Mouse (Mus musculus) bone marrow, adult 2 months (tissue): Measurements from ENCODE around the gene Sox5.

Experiments used
- CTCF ChIP-seq: fragments of 200-500 bp; IDR thresholded peaks from 2 replicates; pipeline ENCODE4 v1.5.1; 2011; ENCODE audit warnings: low read length, control low read depth; ENCODE audit not compliant: control insufficient read depth, insufficient read depth
- POLR2A ChIP-seq: fragments of 200-500 bp; IDR thresholded peaks from 2 replicates; pipeline ENCODE4 v1.6.1; 2011; ENCODE audit warnings: low read depth, mild to moderate bottlenecking, control low read depth, low read length, borderline replicate concordance; ENCODE audit not compliant: control insufficient read depth

DNA sequence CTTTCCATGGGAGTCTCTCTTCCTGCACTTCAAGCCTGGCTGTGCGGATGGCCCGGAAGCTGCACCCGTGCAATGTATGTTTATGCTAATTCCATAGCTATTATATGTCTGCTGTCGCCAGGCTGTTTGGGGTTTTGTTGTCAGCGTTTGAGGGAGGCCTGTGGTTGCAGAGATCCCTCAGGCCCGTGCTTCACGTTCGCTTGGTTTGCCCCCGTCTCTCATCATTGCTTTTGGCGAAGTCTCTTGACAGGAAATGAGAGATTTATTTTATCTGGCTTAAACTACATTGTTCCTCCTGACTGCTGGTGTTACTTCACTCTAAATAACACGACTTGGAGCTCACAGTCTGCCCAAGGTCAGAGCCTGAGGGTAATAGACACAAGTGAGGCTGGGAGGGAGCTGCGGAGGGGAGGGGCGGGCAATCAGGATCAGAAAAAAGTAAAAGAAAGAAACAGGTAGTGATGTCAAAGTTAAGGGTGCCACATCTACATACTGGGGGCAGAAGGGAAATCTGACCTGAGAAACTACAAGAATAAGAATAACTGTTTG lies 503.2 kb downstream of the Sox5 start:
- TF ChIP-seq CTCF (no peak), POLR2A (no peak)
